Comparison of ENCODE assay signal across 22 mouse cellular contexts in genomic region chr15:11095566-11095965, GRCm38 (mm10). TPM values are rescaled to one million over a fixed set of nuclear protein-coding genes. Genes with fewer than 3 reads are reported as not detected.
DNase-seq lines count a peak whose midpoint lies in the region; ATAC-seq and TF ChIP-seq lines count a peak whose summit lies in the region.
"Had no signal": no experiment of that assay in that cellular context is flagged by ENCODE, and none has a peak within 500 bp of the region (broad histone marks: within the 10 kb centered on the region; RNA-seq: fewer than 3 reads in every experiment).

No protein-coding gene starts in this region.

- no peak overlapping the region for H3K27ac ChIP-seq in kidney, adult 2 months (ENCODE audit: insufficient read depth, low read depth, low read length)
- H3K27ac ChIP-seq: embryonic facial prominence, embryonic 10.5 days; forebrain, embryonic 10.5 days; intestine, embryonic 15.5 days; liver, embryonic 15.5 days; neural tube, embryonic 15.5 days had no signal

- no peak for ATAC-seq in erythroblast, adult 5-6 weeks (replicated peaks; ENCODE audit: low FRiP score, poor library complexity, severe bottlenecking)
- ATAC-seq: intestine, embryonic 15.5 days; Patski had no signal

- 53% methylated on average over 3 of the region's 3 CpGs for WGBS in kidney, adult 2 months

- no peaks in the 10 kb centered on the region for H3K27me3 ChIP-seq in kidney, adult 2 months (replicated peaks; ENCODE audit: control insufficient read depth, insufficient read depth, low read length)
- H3K27me3 ChIP-seq: intestine, embryonic 15.5 days; liver, embryonic 15.5 days; neural tube, embryonic 15.5 days had no signal

- no peak overlapping the region for H3K4me3 ChIP-seq in kidney, adult 2 months (ENCODE audit: insufficient read depth, low read depth, low read length)
- H3K4me3 ChIP-seq: embryonic facial prominence, embryonic 10.5 days; forebrain, embryonic 10.5 days; intestine, embryonic 15.5 days; liver, embryonic 15.5 days; neural tube, embryonic 15.5 days had no signal

- intact Hi-C loops in left cerebral cortex, postnatal 4 days (cut with DNase I), result no loop called here
- intact Hi-C loops in left cerebral cortex, postnatal 14 days (cut with DNase I), result no loop called here

- no peaks in the 10 kb centered on the region for H3K36me3 ChIP-seq in kidney, adult 2 months (ENCODE audit: control insufficient read depth, insufficient read depth, low read length)
- H3K36me3 ChIP-seq: embryonic facial prominence, embryonic 10.5 days; forebrain, embryonic 10.5 days; intestine, embryonic 15.5 days; liver, embryonic 15.5 days; neural tube, embryonic 15.5 days had no signal

- peak; percentile 8 for DNase-seq in left cerebral cortex, adult 11 months (ENCODE audit: low spot score)
- DNase-seq in left cerebral cortex, postnatal 4 days, result no peak
- DNase-seq in 3T3-L1 (ENCODE audit: low read depth, low spot score), result peak; percentile 89
- peak; percentile 80 for DNase-seq in adipocyte (ENCODE audit: low spot score)
- peak; percentile 19 to 64 for DNase-seq in left cerebral cortex, postnatal 14 days (ENCODE audit: low spot score in 2 of 2)
- no peak for DNase-seq in adrenal gland, postnatal 25 days
- DNase-seq in kidney, adult 2 months, result no peak
- DNase-seq: cerebellum, postnatal 14 days; heart, postnatal 4 days; kidney, postnatal 10 days; thymus, adult 2 months had no signal

- no peak for TF ChIP-seq POLR2A in kidney, adult 2 months (IDR thresholded peaks at IDR 0.05; ENCODE audit: low read depth, low read length)

- no peaks in the 10 kb centered on the region for H3K4me1 ChIP-seq in kidney, adult 2 months (ENCODE audit: control insufficient read depth, insufficient read depth, low read length)
- H3K4me1 ChIP-seq: intestine, embryonic 15.5 days; liver, embryonic 15.5 days had no signal

- no peak for TF ChIP-seq CTCF in kidney, adult 2 months (conservative IDR thresholded peaks at IDR 0.05; ENCODE audit: insufficient read depth, insufficient read length, low read depth, low read length)

RNA-seq across cellular contexts. Expression of gene Adamts12, which starts 31.0 kb away (rescaled TPM):
- 1 to 10 TPM; 5.2 to 6.5 TPM for total RNA-seq in left cerebral cortex, postnatal 4 days (2021)
- total RNA-seq in left cerebral cortex, postnatal 14 days (2021), result 1 to 10 TPM; 2.3 TPM
- 5.6 and 6.4 TPM in 2 replicates for total RNA-seq in adrenal gland, postnatal 25 days (2021)
- polyA plus RNA-seq in kidney, adult 2 months (2012; rRNA removed), result 0.80 TPM in 2 replicates
- total RNA-seq in erythroblast, adult 5-6 weeks (2015; ENCODE audit: low replicate concordance), result not detected in 2 replicates
- total RNA-seq in erythroblast, adult 5-6 weeks (2017; ENCODE audit: low replicate concordance), result 0.70 TPM in 1 of 2 replicates, not detected in the other
- total RNA-seq: monocyte, adult 5-6 weeks had no signal

RNA-seq across cellular contexts. Expression of gene Rxfp3, which starts 57.8 kb away (rescaled TPM):
- total RNA-seq in left cerebral cortex, postnatal 4 days (2021), result 1 to 10 TPM; 4.4 to 5.6 TPM
- total RNA-seq in left cerebral cortex, postnatal 14 days (2021), result 1 to 10 TPM; 3.7 to 4.7 TPM
- total RNA-seq in adrenal gland, postnatal 25 days (2021), result not detected in 2 replicates
- not detected in 2 replicates for polyA plus RNA-seq in kidney, adult 2 months (2012; rRNA removed)
- not detected in 2 replicates for total RNA-seq in erythroblast, adult 5-6 weeks (2015; ENCODE audit: low replicate concordance)
- total RNA-seq in erythroblast, adult 5-6 weeks (2017; ENCODE audit: low replicate concordance), result not detected in 2 replicates
- total RNA-seq: adrenal gland, adult 18-20 months; gastrocnemius, adult 8-10 months; megakaryocyte-erythroid progenitor cell, adult 5-6 weeks; monocyte, adult 5-6 weeks had no signal
- polyA plus RNA-seq: Patski had no signal

Comparison
In these comparisons a context has a peak if more than half of its experiments do, and no peak if none do; other contexts are left out.
1. DNase-seq: peak in left cerebral cortex, adult 11 months (single experiment), 3T3-L1 (single experiment), adipocyte (single experiment) and left cerebral cortex, postnatal 14 days (2 of 2); none in left cerebral cortex, postnatal 4 days (single experiment), adrenal gland, postnatal 25 days (single experiment) and kidney, adult 2 months (single experiment).